Mouse (Mus musculus) heart, postnatal 0 days (tissue): Measurements from ENCODE around the gene Olfr49. TPM values are rescaled to one million over a fixed set of nuclear protein-coding genes. Genes with fewer than 3 reads are reported as not detected.
"Not testable (repeated sequence)": the region's sequence is repeated elsewhere in the genome, so short reads cannot be mapped to it uniquely, and the experiment has no call there.

Source experiments
- ATAC-seq: fragments of 200-750 bp; cut with Nextera tagmentation; 2 replicates; pipeline ENCODE4 v1.8.0; 2017; ENCODE audit warnings: low read depth, moderate number of reproducible peaks, moderate library complexity; ENCODE audit not compliant: insufficient read depth
- DNase-seq: peaks from one replicate; pipeline ENCODE4 v3.0.0-alpha.2; 2016; ENCODE audit warnings: low spot score
- H3K27ac ChIP-seq: fragments of 300-500 bp; sonication (generic); 2 replicates; pipeline ENCODE4 v1.5.1; 2014; ENCODE audit warnings: low read depth, mild to moderate bottlenecking
- H3K27me3 ChIP-seq: fragments of 300-500 bp; sonication (generic); 2 replicates; pipeline ENCODE4 v1.6.1; 2014; ENCODE audit warnings: low read length, mixed read lengths; ENCODE audit not compliant: control insufficient read depth, insufficient read depth
- H3K36me3 ChIP-seq: fragments of 300-500 bp; sonication (generic); replicated peaks from 2 replicates; pipeline ENCODE4 v1.6.1; 2014; ENCODE audit warnings: low read length, mixed read lengths; ENCODE audit not compliant: control insufficient read depth, insufficient read depth
- H3K4me1 ChIP-seq: fragments of 300-500 bp; sonication (generic); 2 replicates; pipeline ENCODE4 v1.6.1; 2014; ENCODE audit warnings: antibody characterized with exemption; ENCODE audit not compliant: control insufficient read depth, insufficient read depth
- H3K4me2 ChIP-seq: fragments of 300-500 bp; sonication (generic); 2 replicates; pipeline ENCODE4 v1.6.1; 2014; ENCODE audit warnings: low read depth, mild to moderate bottlenecking, low read length, moderate library complexity
- H3K4me3 ChIP-seq: fragments of 300-500 bp; sonication (generic); 2 replicates; pipeline ENCODE4 v1.5.1; 2014; ENCODE audit warnings: low read depth, low read length
- H3K9ac ChIP-seq: fragments of 300-500 bp; sonication (generic); replicated peaks from 2 replicates; pipeline ENCODE4 v1.6.1; 2014; ENCODE audit warnings: low read depth, low read length, mixed read lengths
- H3K9me3 ChIP-seq: fragments of 300-500 bp; sonication (generic); replicated peaks from 2 replicates; pipeline ENCODE4 v1.6.1; 2016; ENCODE audit warnings: low read length; ENCODE audit not compliant: control insufficient read depth
- CTCF ChIP-seq: IDR thresholded peaks from 2 replicates; pipeline ENCODE4 v1.5.1; 2016; ENCODE audit warnings: antibody characterized with exemption, control low read depth, low read depth
- EP300 ChIP-seq: IDR thresholded peaks from 2 replicates; pipeline ENCODE4 v1.6.1; 2016; ENCODE audit warnings: antibody characterized with exemption, low read depth
- WGBS: fragments of 180-500 bp; shearing (Covaris S2); extraction: QIAGEN DNeasy Blood & Tissue Kit; methylation state at CpG from one replicate; pipeline ENCODE4 v1.1.7; 2014; 5-methylcytosine and 5-hydroxymethylcytosine counted together
- polyA plus RNA-seq: library from polyadenylated mRNA; unstranded; fragments of >200 nt; fragmentation: Nextera tagmentation; extraction: Ambion mirVana; gene quantifications from 2 replicates; pipeline ENCODE4 v1.2.1, GENCODE M21; 2015
- total RNA-seq: library from RNA; depleted of rRNA; stranded (reverse); fragments of >200 nt; gene quantifications from 2 replicates; pipeline ENCODE4 v1.2.3, GENCODE M21; 2014; ENCODE audit warnings: low replicate concordance

The Olfr49 gene
- total and polyA plus RNA-seq, 2 experiments from 2014 or later = not detected

DNA sequence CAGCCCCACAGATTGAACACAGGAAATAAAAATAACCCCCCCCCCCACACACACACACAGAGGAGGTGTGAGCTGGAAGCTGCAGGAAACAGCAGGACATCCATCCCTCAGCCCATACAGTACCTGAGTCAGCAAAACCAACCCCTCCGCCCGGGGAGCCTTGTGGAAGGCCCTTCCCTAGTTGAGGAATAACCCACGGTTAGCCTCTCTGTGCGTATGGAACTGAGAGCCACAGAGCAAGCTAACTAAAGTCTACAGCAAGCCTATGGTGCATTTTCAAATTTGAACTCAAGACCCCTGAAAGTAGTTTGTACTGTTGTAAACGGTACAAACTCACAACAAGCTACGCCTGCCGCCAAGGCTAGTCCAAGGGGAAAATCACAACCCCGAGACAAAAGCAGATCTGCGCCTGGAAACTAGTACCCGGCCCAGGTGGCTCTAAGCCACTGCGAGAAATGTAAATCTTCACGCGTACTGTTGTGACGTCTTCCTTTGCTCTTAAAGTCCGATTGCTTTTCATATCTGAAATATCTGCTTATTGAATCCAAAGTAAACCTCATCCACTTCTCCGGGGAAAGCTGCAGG, 51.1 kb downstream of the Olfr49 start:
- Histone ChIP-seq H3K27me3 (no peaks in the 10 kb centered on the region), H3K4me3 (no peak overlapping the region), H3K4me1 (peaks cover 21% of the 10 kb centered on the region), H3K27ac (peak overlapping the region; percentile 82), H3K36me3 (peaks cover 4% of the 10 kb centered on the region; the same call in 1 of the 2 replicates), H3K9ac (no peak overlapping the region), H3K4me2 (peak overlapping the region; percentile 32), H3K9me3 (no peaks in the 10 kb centered on the region)
- DNase-seq (no peak), ATAC-seq (no peak; the same call in 1 of the 2 replicates)
- TF ChIP-seq EP300 = no peak
- TF ChIP-seq CTCF = no peak
- 60% methylated on average over 16 of the region's 16 CpGs for WGBS

DNA sequence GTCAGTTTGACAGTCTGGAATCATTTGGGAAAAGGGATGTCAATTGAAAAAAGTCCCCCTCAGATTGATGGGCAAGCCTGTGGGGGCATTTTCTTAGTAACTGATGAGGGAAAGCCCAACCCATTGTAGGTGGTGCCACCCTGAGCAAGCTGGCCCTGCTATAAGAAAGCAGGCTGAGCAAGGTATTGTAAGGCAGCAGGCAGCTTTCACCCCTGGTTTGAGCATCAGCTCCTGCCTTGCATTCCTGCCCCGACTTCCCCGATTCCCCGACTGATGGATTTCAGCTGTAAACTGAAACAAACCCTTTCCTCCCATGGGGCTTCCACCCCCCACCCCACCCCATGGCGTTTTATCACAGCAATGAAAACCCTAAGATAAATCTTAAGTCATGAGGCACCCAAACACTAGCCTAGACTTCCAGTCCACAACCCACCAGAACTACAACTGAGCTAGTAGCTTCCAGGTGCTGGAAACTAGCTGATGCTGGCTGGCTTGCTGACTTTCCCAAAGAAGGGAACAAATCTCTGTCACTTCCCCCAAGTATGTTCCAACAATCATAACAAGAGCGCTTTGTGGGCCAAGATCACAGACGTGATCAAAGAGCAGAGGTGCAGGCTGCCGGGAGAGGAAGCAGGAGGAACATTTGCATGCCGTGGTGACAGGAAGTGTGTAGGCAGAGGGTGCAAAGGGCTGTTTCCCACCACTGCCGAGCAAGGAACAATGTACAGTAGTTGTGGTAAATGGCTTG, 51.8 kb downstream of the Olfr49 start:
- Histone ChIP-seq H3K4me3 (no peak overlapping the region), H3K4me2 (peak overlapping the region; percentile 32), H3K27ac (peak overlapping the region; percentile 82), H3K27me3 (no peaks in the 10 kb centered on the region), H3K9ac (0 out of 2 replicates have a peak overlapping the region, but pooled peaks have one; percentile 2), H3K4me1 (peaks cover 27% of the 10 kb centered on the region), H3K36me3 (peaks cover 4% of the 10 kb centered on the region; the same call in 1 of the 2 replicates), H3K9me3 (no peaks in the 10 kb centered on the region)
- ATAC-seq (peak; percentile 62), DNase-seq (peak; percentile 67)
- TF ChIP-seq EP300 (peak; percentile 36; the same call in 1 of the 2 replicates), CTCF (no peak)
- WGBS = 20% methylated on average over 9 of the region's 9 CpGs

DNA sequence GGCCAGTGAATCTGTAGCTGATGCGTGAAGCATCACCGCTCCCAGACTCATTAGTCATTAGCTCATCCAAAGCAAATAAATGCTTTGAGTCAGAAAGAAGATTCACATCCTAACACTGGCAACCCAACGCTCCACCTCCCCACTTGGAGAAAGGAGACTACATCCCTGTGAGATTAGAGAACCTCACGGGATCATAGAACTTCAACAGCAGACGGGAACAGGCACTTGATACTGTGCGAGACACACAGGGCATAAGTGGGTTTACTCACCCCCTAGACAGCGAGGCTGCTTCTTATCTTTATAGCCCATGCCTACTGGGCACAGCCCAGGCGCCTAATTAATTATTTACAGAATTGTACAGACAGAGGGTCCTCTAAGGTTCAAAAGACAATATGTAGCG, 52.6 kb downstream of the Olfr49 start:
- WGBS = 55% methylated on average over 9 of the region's 9 CpGs
- no peak for ATAC-seq
- Histone ChIP-seq H3K9me3 (no peaks in the 10 kb centered on the region), H3K4me1 (peaks cover 30% of the 10 kb centered on the region), H3K9ac (no peak overlapping the region), H3K27me3 (no peaks in the 10 kb centered on the region), H3K27ac (0 out of 2 replicates have a peak overlapping the region, but pooled peaks have one; percentile 10), H3K36me3 (peaks cover 2% of the 10 kb centered on the region; the same call in 1 of the 2 replicates), H3K4me3 (no peak overlapping the region), H3K4me2 (no peak overlapping the region)
- DNase-seq = no peak
- TF ChIP-seq CTCF (no peak), EP300 (no peak)

DNA sequence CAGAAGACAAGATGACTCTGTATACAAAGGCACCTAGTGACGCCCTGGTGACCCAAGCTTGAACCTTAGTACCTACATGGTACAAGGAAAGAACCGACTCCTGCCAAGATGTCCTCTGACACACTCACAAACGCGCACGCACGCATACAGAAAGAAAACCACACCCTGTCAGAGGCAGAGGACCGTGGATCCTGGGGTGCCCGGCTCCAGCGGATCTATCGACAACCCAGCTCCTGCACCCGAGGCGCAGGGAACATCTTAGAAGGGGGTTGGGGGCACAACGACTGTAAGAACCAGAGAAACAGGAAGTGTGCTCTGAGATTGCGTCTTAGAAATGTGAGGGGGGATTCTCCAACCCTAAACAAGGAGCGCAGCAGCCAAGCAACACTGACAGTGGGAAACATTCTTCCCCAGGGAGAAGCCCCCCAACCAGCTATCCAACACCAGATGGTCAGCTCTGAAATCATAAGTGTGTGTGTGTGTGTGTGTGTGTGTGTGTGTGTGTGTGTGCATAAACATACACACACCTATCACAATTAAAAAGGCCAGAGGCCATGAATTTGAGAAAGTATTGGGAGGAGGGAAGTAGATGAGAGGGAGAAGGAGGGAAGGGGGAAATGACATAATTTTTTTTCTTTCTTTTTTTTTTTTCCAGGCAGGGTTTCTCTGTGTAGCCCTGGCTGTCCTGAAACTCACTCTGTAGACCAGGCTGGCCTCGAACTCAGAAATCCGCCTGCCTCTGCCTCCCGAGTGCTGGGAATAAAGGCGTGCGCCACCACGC, 53.4 kb downstream of the Olfr49 start:
- H3K4me1 ChIP-seq = peaks cover 30% of the 10 kb centered on the region
- ATAC-seq (no peak), DNase-seq (no peak)
- no peak overlapping the region for H3K27ac ChIP-seq
- no peaks in the 10 kb centered on the region; the same call in 1 of the 2 replicates for H3K36me3 ChIP-seq
- no peaks in the 10 kb centered on the region for H3K9me3 ChIP-seq
- no peak overlapping the region; the same call in 1 of the 2 replicates for H3K4me2 ChIP-seq
- no peak overlapping the region for H3K9ac ChIP-seq
- 69% methylated on average over 21 of the region's 21 CpGs for WGBS
- H3K27me3 ChIP-seq = no peaks in the 10 kb centered on the region
- H3K4me3 ChIP-seq = no peak overlapping the region
- TF ChIP-seq CTCF = no peak

DNA sequence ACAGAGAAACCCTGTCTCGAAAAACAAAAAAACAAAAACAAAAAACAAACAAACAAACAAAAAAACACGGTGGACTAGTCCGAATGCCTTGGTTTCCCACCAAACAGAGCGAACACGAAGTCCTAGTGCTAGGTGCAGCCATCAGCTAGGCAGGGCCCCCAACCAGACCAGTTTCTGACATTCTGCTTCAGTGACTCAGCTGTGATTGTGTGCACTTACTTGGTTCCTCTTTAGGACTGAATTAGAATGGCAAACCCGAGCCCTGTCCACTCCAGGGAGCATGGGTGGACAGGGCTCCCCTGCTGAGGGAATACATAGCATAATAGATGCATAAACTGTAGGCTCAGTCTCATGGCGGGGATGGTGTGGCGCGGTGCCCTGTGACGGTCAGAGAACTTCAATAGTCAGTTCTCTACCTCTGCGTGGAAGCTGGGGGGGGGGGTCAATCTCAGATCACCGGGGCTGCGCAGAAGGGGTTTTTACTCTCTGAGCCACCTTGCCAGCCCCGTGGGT, 54.0 kb downstream of the Olfr49 start:
- H3K36me3 ChIP-seq = no peaks in the 10 kb centered on the region; the same call in 1 of the 2 replicates
- no peak overlapping the region for H3K4me3 ChIP-seq
- TF ChIP-seq EP300 = no peak
- no peak for TF ChIP-seq CTCF
- H3K4me2 ChIP-seq = no peak overlapping the region
- no peak for DNase-seq
- ATAC-seq = no peak
- no peak overlapping the region for H3K27ac ChIP-seq
- no peaks in the 10 kb centered on the region for H3K27me3 ChIP-seq
- H3K4me1 ChIP-seq = peaks cover 30% of the 10 kb centered on the region
- H3K9ac ChIP-seq = no peak overlapping the region
- WGBS = 72% methylated on average over 14 of the region's 14 CpGs
- H3K9me3 ChIP-seq = no peaks in the 10 kb centered on the region

DNA sequence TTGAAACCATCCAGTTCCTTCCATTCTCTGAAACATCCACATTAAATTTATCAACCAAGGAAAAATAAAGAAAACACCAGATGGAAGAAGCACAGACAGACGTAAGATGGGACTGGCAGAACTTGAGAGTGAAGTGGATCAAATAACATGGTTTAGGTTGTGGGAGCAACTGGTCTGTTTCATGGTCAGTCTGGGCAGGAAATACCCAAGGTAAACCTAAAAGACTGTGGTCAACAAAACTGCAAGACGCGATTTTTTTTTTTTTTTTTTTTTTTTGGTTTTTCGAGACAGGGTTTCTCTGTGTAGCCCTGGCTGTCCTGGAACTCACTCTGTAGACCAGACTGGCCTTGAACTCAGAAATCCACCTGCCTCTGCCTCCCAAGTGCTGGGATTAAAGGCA, 54.9 kb downstream of the Olfr49 start:
- H3K4me3 ChIP-seq, H3K36me3 ChIP-seq, DNase-seq, H3K4me2 ChIP-seq, H3K27me3 ChIP-seq, H3K27ac ChIP-seq, H3K9ac ChIP-seq, ATAC-seq, H3K9me3 ChIP-seq: not testable (repeated sequence)
- 89% methylated on average over 3 of the region's 4 CpGs for WGBS
- H3K4me1 ChIP-seq = peaks cover 32% of the 10 kb centered on the region
